Mouse (Mus musculus) left cerebral cortex, postnatal 14 days (tissue): ENCODE data around the gene Map2. TPM values are rescaled to one million over a fixed set of nuclear protein-coding genes. Genes with fewer than 3 reads are reported as not detected.

ENCODE experiments used
- DNase-seq, 2 experiments: peaks; one replicate each; pipeline ENCODE4 v3.0.0; 2021 to 2022; ENCODE audit warnings: low spot score in 2 of 2, mixed read lengths in 1 of 2
- intact Hi-C: fragments of 180-260 bp; cut with DNase I; formaldehyde crosslinking; loops from one replicate; pipeline ENCODE4 v1.15.1; 2025
- total RNA-seq, 2 experiments: library from RNA; stranded (reverse); gene quantifications; 2 replicates each; pipeline ENCODE4 v1.2.3; 2021

Gene Map2
- total RNA-seq, 2 experiments from 2014 or later: 919 to 976 TPM

DNA sequence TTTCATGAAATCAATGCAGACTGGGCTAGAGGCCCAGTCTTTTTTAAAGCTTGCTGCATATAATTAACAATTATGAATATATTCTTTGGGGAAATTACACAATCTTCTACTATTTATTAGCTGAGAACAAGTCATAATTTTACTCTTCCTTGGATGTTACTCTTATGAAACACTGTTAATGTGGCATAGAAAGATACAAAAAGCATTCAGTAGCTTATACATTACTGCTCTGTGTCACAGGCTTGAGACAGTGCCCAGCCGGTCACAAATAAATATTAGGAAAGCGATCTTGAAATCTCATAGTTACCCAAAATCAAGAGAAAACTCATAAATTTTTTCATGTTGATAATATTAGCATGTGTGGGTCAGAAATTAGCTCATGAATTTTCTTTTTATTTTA lies 186.7 kb downstream of the Map2 start:
- DNase-seq: no peak
- intact Hi-C loops: no loop called here

DNA sequence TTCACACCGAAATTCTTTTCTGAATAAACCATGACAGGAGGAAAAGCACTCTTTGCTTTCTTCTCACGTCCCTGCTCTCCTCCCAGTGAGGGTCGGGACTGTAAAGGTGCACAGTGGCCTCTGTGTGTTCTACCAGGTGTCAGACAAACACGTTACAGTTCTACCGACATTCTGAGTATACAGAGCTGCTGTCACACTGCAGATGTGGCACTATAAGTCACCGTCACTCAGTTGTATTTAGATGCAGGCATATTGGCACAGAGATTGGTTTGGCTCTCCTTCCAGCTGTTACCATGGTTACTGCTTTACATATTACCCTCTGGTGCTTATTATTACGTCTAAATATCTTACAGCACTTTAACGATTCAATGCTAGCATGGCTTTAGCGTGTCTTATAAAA lies 188.2 kb downstream of the Map2 start:
- intact Hi-C loops: no loop called here
- no peak for DNase-seq

GRCm38 (mm10) chr1:66364386-66364785 lies 189.3 kb downstream of the Map2 start:
- no peak for DNase-seq
- intact Hi-C loops: no loop called here

DNA sequence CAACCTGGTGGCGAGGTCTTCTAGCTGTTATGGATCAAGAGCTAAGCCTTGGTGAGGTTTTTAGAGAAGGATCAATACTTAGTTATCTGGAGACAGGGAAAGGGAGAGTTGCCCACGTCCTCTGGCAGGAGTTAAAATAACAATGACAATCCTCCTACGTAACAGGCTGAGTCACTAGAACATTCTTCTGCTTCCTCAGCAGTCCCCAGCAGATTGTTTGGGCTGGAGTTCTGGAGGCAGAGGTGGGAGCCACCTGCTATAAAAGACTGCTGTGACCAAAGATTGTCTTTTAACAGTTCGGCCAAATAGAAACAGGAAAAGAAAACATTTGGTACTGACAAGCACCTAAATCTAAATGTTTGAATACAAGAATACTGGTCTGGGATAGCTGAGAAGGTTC lies 190.5 kb downstream of the Map2 start:
- intact Hi-C loops: no loop called here
- DNase-seq: peak; percentile 34 to 38

- intact Hi-C loops: no loop called here
These were observed 194.4 kb downstream of the Map2 start for GRCm38 (mm10) chr1:66369486-66369885.

DNA sequence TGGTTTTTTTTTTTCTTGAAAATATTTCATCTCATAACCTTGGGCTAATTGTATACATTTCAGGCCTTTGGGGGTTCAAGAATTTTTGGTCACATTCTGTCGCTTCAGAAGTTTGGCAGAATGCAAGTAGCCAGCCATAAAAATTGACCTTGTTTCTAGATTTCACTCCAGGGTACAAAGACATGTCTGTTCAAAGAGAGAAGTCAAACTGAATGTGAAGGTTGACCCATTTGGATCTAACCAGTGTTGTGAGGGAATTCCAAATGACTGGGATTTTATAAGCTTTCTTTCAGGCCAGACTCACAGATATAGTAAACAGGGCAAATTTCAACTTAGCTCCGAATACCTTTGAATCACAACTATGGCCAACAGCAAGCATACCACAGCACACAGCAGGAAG lies 196.3 kb downstream of the Map2 start:
- intact Hi-C loops: no loop called here
- no peak for DNase-seq

More at GRCm38 (mm10) chr1:66369486-66369885, 194.4 kb downstream of the Map2 start:
- no peak for DNase-seq

GRCm38 (mm10) chr1:66386321-66386720 lies 211.2 kb downstream of the Map2 start:
- intact Hi-C loops: loop anchor here (5.0 to 10.0 kb wide), 2 partner anchors 64 to 212 kb away; partner anchors contain the start of gene Map2
- DNase-seq: no peak

DNA sequence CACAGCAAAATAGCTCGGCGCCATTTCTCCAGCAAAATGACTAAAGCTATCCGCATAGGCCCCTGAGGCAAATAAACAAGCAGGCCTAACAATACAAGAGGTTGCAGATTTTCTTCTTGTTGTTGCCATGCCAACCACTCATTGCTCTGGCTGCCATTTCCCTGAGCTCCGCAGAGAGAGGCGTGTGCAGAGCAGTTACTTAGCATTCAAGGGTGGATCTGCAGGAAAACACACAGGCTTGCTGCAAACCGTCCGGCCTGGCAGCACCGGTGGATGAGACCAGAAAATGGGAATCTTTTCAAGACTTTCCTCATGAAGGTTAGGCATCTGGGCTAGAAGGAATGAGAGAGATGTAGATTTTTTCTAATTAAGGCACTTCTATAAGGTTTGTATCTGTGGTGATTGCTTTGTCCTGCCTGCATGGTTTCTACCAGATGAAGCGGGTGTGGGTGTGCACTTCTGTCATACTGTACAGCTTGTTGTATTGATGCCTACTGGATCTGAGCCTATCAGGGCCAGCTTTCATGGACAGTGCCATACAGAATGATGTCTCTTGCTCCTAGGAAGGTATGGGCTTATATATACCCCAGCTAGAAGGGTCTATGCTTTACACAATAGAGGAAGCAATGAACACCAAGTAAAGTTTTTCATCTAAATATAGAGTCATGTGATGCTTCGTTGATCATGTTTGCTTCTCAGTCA lies 211.8 kb downstream of the Map2 start:
- intact Hi-C loops: loop anchor here (5.0 to 10.0 kb wide), 2 partner anchors 65 to 212 kb away; partner anchors contain the start of gene Map2
- DNase-seq: peak; percentile 64 to 81

GRCm38 (mm10) chr1:66388561-66388960 lies 213.5 kb downstream of the Map2 start:
- intact Hi-C loops: loop anchor here (5.0 to 10.0 kb wide), 2 partner anchors 66 to 214 kb away; partner anchors contain the start of gene Map2
- peak in 1 of 2 experiments; percentile 57 for DNase-seq

- no peak for DNase-seq
These were observed 220.0 kb downstream of the Map2 start for GRCm38 (mm10) chr1:66394944-66395637.

GRCm38 (mm10) chr1:66395826-66396225 lies 220.8 kb downstream of the Map2 start:
- intact Hi-C loops: no loop called here
- no peak for DNase-seq

More at GRCm38 (mm10) chr1:66394944-66395637, 220.0 kb downstream of the Map2 start:
- intact Hi-C loops: no loop called here

DNA sequence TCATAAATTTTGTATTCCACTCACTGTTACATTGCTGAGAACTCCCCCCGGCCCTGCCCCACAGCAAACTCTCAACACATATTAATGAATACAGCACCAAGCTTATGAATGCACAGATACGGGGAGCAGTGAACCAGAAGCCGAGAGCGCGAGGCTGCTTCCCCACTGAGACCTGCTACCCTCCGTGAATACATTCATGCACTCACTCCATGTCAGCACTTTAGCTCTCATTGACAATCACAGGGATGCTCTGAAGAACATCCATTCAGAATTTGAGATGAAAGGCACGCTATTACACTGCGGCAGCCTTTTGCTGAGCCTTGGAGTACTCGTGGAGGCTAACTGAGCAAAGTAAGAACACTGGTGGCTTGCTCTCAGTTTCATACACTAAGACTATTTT lies 226.8 kb downstream of the Map2 start:
- intact Hi-C loops: no loop called here
- DNase-seq: no peak

DNA sequence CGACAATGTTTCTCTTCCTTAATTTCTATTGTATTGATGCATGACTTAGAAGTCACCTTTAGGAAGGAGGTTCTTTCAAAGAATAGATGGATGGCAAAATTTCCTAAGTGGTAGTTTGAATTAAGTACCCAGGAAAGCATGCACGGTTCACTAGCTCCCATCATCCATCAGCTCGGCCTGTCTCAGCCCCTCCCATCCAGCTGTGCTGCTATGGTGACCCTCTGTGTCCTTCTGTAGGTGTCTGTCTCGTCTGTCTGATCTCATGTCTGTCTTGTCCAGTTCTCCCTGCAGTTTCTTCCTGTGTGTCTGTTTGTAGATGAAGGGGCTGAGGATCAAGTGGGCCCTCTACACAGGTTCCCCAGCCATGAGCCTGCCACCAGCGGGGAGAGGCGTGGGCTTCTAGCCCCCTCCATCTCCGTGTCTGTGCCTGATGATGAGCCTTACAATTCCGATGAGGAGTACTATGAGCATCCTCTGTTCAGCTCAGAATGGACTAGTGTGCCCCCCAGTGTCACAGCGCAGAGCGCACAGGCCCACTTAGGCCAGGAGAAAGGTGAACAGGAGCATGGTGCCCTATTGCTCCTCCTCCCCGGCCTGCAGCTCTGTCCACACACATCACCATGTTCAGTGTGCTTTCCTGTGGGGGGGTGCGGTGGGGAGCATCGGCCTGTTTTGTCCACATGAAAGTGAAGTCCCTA lies 232.3 kb downstream of the Map2 start:
- peak in 1 of 2 experiments; percentile 10 for DNase-seq

GRCm38 (mm10) chr1:66418360-66418759 lies 243.3 kb downstream of the Map2 start:
- intact Hi-C loops: no loop called here
- DNase-seq: no peak

More for the DNA sequence above, 232.3 kb downstream of the Map2 start:
- intact Hi-C loops: loop anchor here (5.0 kb wide), 1 partner anchor 300 kb away; no protein-coding TSS in a partner anchor

GRCm38 (mm10) chr1:66426073-66426472 lies 251.0 kb downstream of the Map2 start:
- peak in 1 of 2 experiments; percentile 54 for DNase-seq
- intact Hi-C loops: no loop called here

DNA sequence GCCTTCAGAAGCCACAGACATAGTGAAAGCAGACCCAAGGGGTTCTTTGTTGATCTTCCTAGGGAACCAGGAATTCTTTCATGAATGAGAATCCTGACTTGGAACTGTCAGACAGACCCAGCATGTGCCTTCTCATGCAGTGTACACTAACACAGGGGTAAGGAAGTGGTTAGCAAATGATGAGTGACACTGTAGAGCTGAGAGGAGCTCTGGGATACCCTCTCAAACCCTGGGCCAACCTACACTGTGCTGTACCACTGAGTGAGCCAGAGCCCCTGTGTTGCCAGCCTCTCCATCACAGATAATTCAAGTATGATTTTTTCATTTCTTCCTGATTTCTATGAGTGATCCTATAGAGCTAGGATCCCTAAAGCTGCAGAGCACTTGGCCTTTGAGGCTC lies 255.9 kb downstream of the Map2 start:
- intact Hi-C loops: loop anchor here (10.0 kb wide), 1 partner anchor 326 kb away; no protein-coding TSS in a partner anchor
- no peak for DNase-seq

- no peak for DNase-seq
- intact Hi-C loops: loop anchor here (10.0 kb wide), 1 partner anchor 327 kb away; no protein-coding TSS in a partner anchor
These were observed 256.4 kb downstream of the Map2 start for GRCm38 (mm10) chr1:66431472-66431871.

DNA sequence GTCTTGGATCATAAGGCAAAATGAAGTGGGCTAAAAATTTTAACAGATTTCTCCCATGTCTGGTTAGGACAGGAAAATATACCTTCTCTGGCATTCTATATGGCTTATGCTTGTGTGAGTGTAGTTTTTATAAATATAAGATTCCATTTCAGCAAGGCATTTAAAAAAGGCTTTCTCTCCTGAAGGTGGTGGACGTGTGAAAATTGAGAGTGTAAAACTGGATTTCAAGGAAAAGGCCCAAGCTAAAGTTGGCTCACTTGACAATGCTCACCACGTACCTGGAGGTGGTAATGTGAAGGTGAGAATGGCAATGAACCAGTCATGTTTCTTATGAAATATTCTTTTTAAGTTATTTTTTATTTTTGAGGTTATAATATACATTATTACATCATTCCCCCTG lies 263.0 kb downstream of the Map2 start:
- DNase-seq: no peak
- intact Hi-C loops: loop anchor here (10.0 kb wide), 1 partner anchor 333 kb away; no protein-coding TSS in a partner anchor

GRCm38 (mm10) chr1:66442922-66443321 lies 267.8 kb downstream of the Map2 start:
- DNase-seq: no peak
- intact Hi-C loops: no loop called here

DNA sequence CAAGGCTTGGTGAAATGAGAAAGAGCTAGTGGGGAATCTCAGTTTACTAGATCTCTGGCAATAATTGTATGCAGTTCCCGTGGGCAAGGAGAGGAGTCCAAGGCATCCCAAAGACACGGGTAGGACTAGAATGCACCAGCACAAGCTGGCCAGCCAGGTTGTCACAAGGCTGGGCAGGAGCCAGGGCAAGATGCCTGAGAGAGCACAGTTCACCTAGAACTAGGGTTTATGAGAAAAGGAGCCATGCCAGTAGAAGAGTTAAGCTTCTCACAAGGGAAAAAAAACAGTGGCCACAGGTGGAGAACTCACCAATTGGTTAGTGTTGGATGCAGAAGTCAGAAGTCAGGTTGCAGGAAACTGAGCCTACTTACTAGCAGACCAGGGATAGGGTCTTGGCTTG lies 274.4 kb downstream of the Map2 start:
- intact Hi-C loops: no loop called here
- DNase-seq: no peak
